ENCODE assay signal across 11 mouse cellular contexts in genomic region chr6:100707557-100707956, GRCm38 (mm10). TPM values are rescaled to one million over a fixed set of nuclear protein-coding genes. Genes with fewer than 3 reads are reported as not detected.
A peak's percentile ranks its signal among the peaks of the same experiment; 100 is the strongest.
DNase-seq lines count a peak whose midpoint lies in the region; ATAC-seq and TF ChIP-seq lines count a peak whose summit lies in the region.
"Had no signal": no experiment of that assay in that cellular context is flagged by ENCODE, and none has a peak within 500 bp of the region (broad histone marks: within the 10 kb centered on the region; RNA-seq: fewer than 3 reads in every experiment).

No protein-coding gene starts in this region.

- DNase-seq in embryo, embryonic 10.5 days (ENCODE audit: low spot score): peak; percentile 17
- DNase-seq in embryo, embryonic 11 days: no peak
- peak; percentile 7 to 40 for DNase-seq in kidney, postnatal 25 days
- peak; percentile 42 for DNase-seq in heart, postnatal 4 days
- DNase-seq in forebrain, embryonic 14.5 days (ENCODE audit: low spot score): no peak
- DNase-seq in thymus, adult 2 months: no peak
- DNase-seq: adrenal gland, postnatal 14 days had no signal

- no peak for ATAC-seq in kidney, embryonic 14.5 days (ENCODE audit: low FRiP score, low TSS enrichment)
- peak; percentile 64 for ATAC-seq in embryonic facial prominence, embryonic 15.5 days (ENCODE audit: insufficient number of reproducible peaks, low FRiP score, low TSS enrichment, low read depth)
- ATAC-seq in forebrain, embryonic 14.5 days: no peak

- TF ChIP-seq CTCF in thymus, adult 2 months (IDR thresholded peaks at IDR 0.05; ENCODE audit: borderline replicate concordance, control insufficient read depth, extremely low read depth, insufficient read depth, low read length, poor library complexity): no peak

- TF ChIP-seq POLR2A in thymus, adult 2 months (IDR thresholded peaks at IDR 0.05; ENCODE audit: control insufficient read depth, extremely low read depth, insufficient read depth, low read length, poor library complexity): no peak

- H3K9ac ChIP-seq in kidney, embryonic 14.5 days (ENCODE audit: low read depth, low read length): no peak overlapping the region
- no peak overlapping the region for H3K9ac ChIP-seq in embryonic facial prominence, embryonic 15.5 days
- H3K9ac ChIP-seq in forebrain, embryonic 14.5 days (ENCODE audit: low read length): no peak overlapping the region
- H3K9ac ChIP-seq: lung, embryonic 15.5 days had no signal

- H3K4me3 ChIP-seq in kidney, embryonic 14.5 days (ENCODE audit: low read length): no peak overlapping the region
- H3K4me3 ChIP-seq in embryonic facial prominence, embryonic 15.5 days (replicated peaks): peak overlapping the region; percentile 85
- no peak overlapping the region for H3K4me3 ChIP-seq in forebrain, embryonic 14.5 days (ENCODE audit: low read depth, low read length)
- H3K4me3 ChIP-seq in thymus, adult 2 months (ENCODE audit: control insufficient read depth, insufficient read depth, low read length): no peak overlapping the region
- H3K4me3 ChIP-seq: hindbrain, embryonic 10.5 days; lung, embryonic 15.5 days had no signal

- H3K4me1 ChIP-seq in kidney, embryonic 14.5 days (ENCODE audit: control insufficient read depth, insufficient read depth, low read length): peaks cover 9% of the 10 kb centered on the region
- H3K4me1 ChIP-seq in embryonic facial prominence, embryonic 15.5 days: peaks cover 62% of the 10 kb centered on the region
- peaks cover 6% of the 10 kb centered on the region; the same call in 1 of the 2 replicates for H3K4me1 ChIP-seq in forebrain, embryonic 14.5 days (ENCODE audit: control insufficient read depth, insufficient read depth, low read length)
- no peaks in the 10 kb centered on the region for H3K4me1 ChIP-seq in thymus, adult 2 months (replicated peaks; ENCODE audit: control insufficient read depth, insufficient read depth, low read length)

- H3K27ac ChIP-seq in kidney, embryonic 14.5 days (ENCODE audit: low read depth, low read length): no peak overlapping the region
- H3K27ac ChIP-seq in embryonic facial prominence, embryonic 15.5 days (replicated peaks): peak overlapping the region; percentile 93
- H3K27ac ChIP-seq in forebrain, embryonic 14.5 days (ENCODE audit: low read depth, low read length): no peak overlapping the region
- H3K27ac ChIP-seq in thymus, adult 2 months (ENCODE audit: control insufficient read depth, insufficient read depth, low read length): no peak overlapping the region
- H3K27ac ChIP-seq: hindbrain, embryonic 10.5 days; lung, embryonic 15.5 days had no signal

- no peaks in the 10 kb centered on the region for H3K9me3 ChIP-seq in kidney, embryonic 14.5 days (ENCODE audit: control insufficient read depth, low read length)
- H3K9me3 ChIP-seq in embryonic facial prominence, embryonic 15.5 days (replicated peaks): no peaks in the 10 kb centered on the region
- H3K9me3 ChIP-seq in forebrain, embryonic 14.5 days (replicated peaks; ENCODE audit: control insufficient read depth, low read length): no peaks in the 10 kb centered on the region
- H3K9me3 ChIP-seq: hindbrain, embryonic 10.5 days; lung, embryonic 15.5 days had no signal

- H3K4me2 ChIP-seq in kidney, embryonic 14.5 days (replicated peaks; ENCODE audit: low read depth, low read length): no peak overlapping the region
- H3K4me2 ChIP-seq in embryonic facial prominence, embryonic 15.5 days (replicated peaks): peak overlapping the region; percentile 86
- no peak overlapping the region for H3K4me2 ChIP-seq in forebrain, embryonic 14.5 days (ENCODE audit: low read length)
- H3K4me2 ChIP-seq: lung, embryonic 15.5 days had no signal

- 50% methylated on average over 7 of the region's 7 CpGs for WGBS in kidney, embryonic 14.5 days
- WGBS in embryonic facial prominence, embryonic 15.5 days: 10% methylated on average over 7 of the region's 7 CpGs
- 66% methylated on average over 7 of the region's 7 CpGs for WGBS in forebrain, embryonic 14.5 days
- 63% methylated on average over 7 of the region's 7 CpGs for WGBS in thymus, adult 2 months

- no peaks in the 10 kb centered on the region for H3K36me3 ChIP-seq in kidney, embryonic 14.5 days (ENCODE audit: control insufficient read depth, insufficient read depth, low read length)
- H3K36me3 ChIP-seq in embryonic facial prominence, embryonic 15.5 days: no peaks in the 10 kb centered on the region; the same call in 1 of the 2 replicates
- no peaks in the 10 kb centered on the region for H3K36me3 ChIP-seq in forebrain, embryonic 14.5 days (ENCODE audit: control insufficient read depth, insufficient read depth, low read length)
- H3K36me3 ChIP-seq in thymus, adult 2 months (ENCODE audit: control insufficient read depth, insufficient read depth, low read length): no peaks in the 10 kb centered on the region
- H3K36me3 ChIP-seq: hindbrain, embryonic 10.5 days; lung, embryonic 15.5 days had no signal

- H3K27me3 ChIP-seq in kidney, embryonic 14.5 days (ENCODE audit: control insufficient read depth, insufficient read depth, low read length): no peaks in the 10 kb centered on the region
- H3K27me3 ChIP-seq in embryonic facial prominence, embryonic 15.5 days: no peaks in the 10 kb centered on the region
- H3K27me3 ChIP-seq in forebrain, embryonic 14.5 days (replicated peaks; ENCODE audit: control insufficient read depth, insufficient read depth, low read length): peaks cover 17% of the 10 kb centered on the region
- H3K27me3 ChIP-seq in thymus, adult 2 months (ENCODE audit: control insufficient read depth, insufficient read depth, low read length): no peaks in the 10 kb centered on the region; the same call in 1 of the 2 replicates

RNA-seq across cellular contexts. Expression of gene Gxylt2, which starts 3.0 kb away (rescaled TPM):
- polyA plus RNA-seq in kidney, embryonic 14.5 days (2014; fragmentation: Nextera tagmentation; extraction: Ambion mirVana): 12.1 and 12.4 TPM in 2 replicates
- polyA plus RNA-seq in embryonic facial prominence, embryonic 15.5 days (2015; fragmentation: Nextera tagmentation; extraction: Ambion mirVana): 33.4 and 36.4 TPM in 2 replicates
- total RNA-seq in heart, postnatal 4 days (2021): 1 to 10 TPM; 9.2 to 9.6 TPM
- 0.81 and 1.0 TPM in 2 replicates for polyA plus RNA-seq in forebrain, embryonic 14.5 days (2014; fragmentation: Nextera tagmentation; extraction: Ambion mirVana)
- 0.82 and 2.2 TPM in 2 replicates for polyA plus RNA-seq in thymus, adult 2 months (2012; rRNA removed)

RNA-seq across cellular contexts. Expression of gene Shq1, which starts 36.6 kb away (rescaled TPM):
- polyA plus RNA-seq in kidney, embryonic 14.5 days (2014; fragmentation: Nextera tagmentation; extraction: Ambion mirVana): 13.8 and 20.1 TPM in 2 replicates
- polyA plus RNA-seq in embryonic facial prominence, embryonic 15.5 days (2015; fragmentation: Nextera tagmentation; extraction: Ambion mirVana): 15.1 TPM in 2 replicates
- total RNA-seq in heart, postnatal 4 days (2021): 1 to 10 TPM; 5.3 to 5.4 TPM
- polyA plus RNA-seq in forebrain, embryonic 14.5 days (2014; fragmentation: Nextera tagmentation; extraction: Ambion mirVana): 13.1 and 14.2 TPM in 2 replicates
- 4.9 and 5.1 TPM in 2 replicates for polyA plus RNA-seq in thymus, adult 2 months (2012; rRNA removed)

Comparison
In these comparisons a context has a peak if more than half of its experiments do, and no peak if none do; other contexts are left out.
1. DNase-seq: peak in embryo, embryonic 10.5 days (single experiment), kidney, postnatal 25 days (2 of 2) and heart, postnatal 4 days (single experiment); none in embryo, embryonic 11 days (single experiment), forebrain, embryonic 14.5 days (single experiment) and thymus, adult 2 months (single experiment).